Mouse (Mus musculus) midbrain, postnatal 0 days (tissue): Measurements from ENCODE around the gene Fstl1. TPM values are rescaled to one million over a fixed set of nuclear protein-coding genes. Genes with fewer than 3 reads are reported as not detected.
A peak's percentile ranks its signal among the peaks of the same experiment; 100 is the strongest.

Experiments used
- ATAC-seq: fragments of 200-750 bp; cut with Nextera tagmentation; 2 replicates; pipeline ENCODE4 v1.8.0; 2017; ENCODE audit warnings: moderate number of reproducible peaks, mild to moderate bottlenecking, moderate TSS enrichment, moderate library complexity; ENCODE audit not compliant: low FRiP score
- DNase-seq: peaks from one replicate; pipeline ENCODE4 v3.0.0-alpha.2; 2015; ENCODE audit warnings: low spot score
- H3K27ac ChIP-seq: fragments of 300-500 bp; sonication (generic); 2 replicates; pipeline ENCODE4 v1.5.1; 2014; ENCODE audit warnings: low read depth, mild to moderate bottlenecking, low read length, mixed read lengths
- H3K27me3 ChIP-seq: fragments of 300-500 bp; sonication (generic); 2 replicates; pipeline ENCODE4 v1.6.1; 2014; ENCODE audit warnings: low read length, control low read depth, mixed read lengths; ENCODE audit not compliant: insufficient read depth
- H3K36me3 ChIP-seq: fragments of 300-500 bp; sonication (generic); 2 replicates; pipeline ENCODE4 v1.6.1; 2014; ENCODE audit warnings: low read length, control low read depth, mixed read lengths; ENCODE audit not compliant: insufficient read depth
- H3K4me1 ChIP-seq: fragments of 300-500 bp; sonication (generic); 2 replicates; pipeline ENCODE4 v1.6.1; 2014; ENCODE audit warnings: mild to moderate bottlenecking, control low read depth, antibody characterized with exemption, low read length, mixed read lengths; ENCODE audit not compliant: insufficient read depth
- H3K4me2 ChIP-seq: fragments of 300-500 bp; sonication (generic); 2 replicates; pipeline ENCODE4 v1.6.1; 2014; ENCODE audit warnings: low read depth, mild to moderate bottlenecking, low read length, mixed read lengths; ENCODE audit not compliant: poor library complexity, severe bottlenecking
- H3K4me3 ChIP-seq: fragments of 300-500 bp; sonication (generic); 2 replicates; pipeline ENCODE4 v1.5.1; 2014; ENCODE audit warnings: low read depth, mild to moderate bottlenecking, low read length, moderate library complexity
- H3K9ac ChIP-seq: fragments of 300-500 bp; sonication (generic); replicated peaks from 2 replicates; pipeline ENCODE4 v1.6.1; 2014; ENCODE audit warnings: mild to moderate bottlenecking, low read length, moderate library complexity, mixed read lengths; ENCODE audit not compliant: poor library complexity, severe bottlenecking
- H3K9me3 ChIP-seq: fragments of 300-500 bp; sonication (generic); 2 replicates; pipeline ENCODE4 v1.6.1; 2016; ENCODE audit warnings: low read length, control low read depth
- CTCF ChIP-seq: IDR thresholded peaks from 2 replicates; pipeline ENCODE4 v1.5.1; 2016; ENCODE audit warnings: antibody characterized with exemption, mild to moderate bottlenecking
- WGBS: fragments of 180-500 bp; shearing (Covaris S2); extraction: QIAGEN DNeasy Blood & Tissue Kit; methylation state at CpG from one replicate; pipeline ENCODE4 v1.1.7; 2014; 5-methylcytosine and 5-hydroxymethylcytosine counted together
- polyA plus RNA-seq: library from polyadenylated mRNA; unstranded; fragments of >200 nt; fragmentation: Nextera tagmentation; extraction: Ambion mirVana; gene quantifications from 2 replicates; pipeline ENCODE4 v1.2.1, GENCODE M21; 2015
- total RNA-seq: library from RNA; depleted of rRNA; stranded (reverse); fragments of >200 nt; gene quantifications from 2 replicates; pipeline ENCODE4 v1.2.3, GENCODE M21; 2014

The Fstl1 gene
- total and polyA plus RNA-seq, 2 experiments from 2014 or later, result 51.6 to 58.8 TPM

DNA sequence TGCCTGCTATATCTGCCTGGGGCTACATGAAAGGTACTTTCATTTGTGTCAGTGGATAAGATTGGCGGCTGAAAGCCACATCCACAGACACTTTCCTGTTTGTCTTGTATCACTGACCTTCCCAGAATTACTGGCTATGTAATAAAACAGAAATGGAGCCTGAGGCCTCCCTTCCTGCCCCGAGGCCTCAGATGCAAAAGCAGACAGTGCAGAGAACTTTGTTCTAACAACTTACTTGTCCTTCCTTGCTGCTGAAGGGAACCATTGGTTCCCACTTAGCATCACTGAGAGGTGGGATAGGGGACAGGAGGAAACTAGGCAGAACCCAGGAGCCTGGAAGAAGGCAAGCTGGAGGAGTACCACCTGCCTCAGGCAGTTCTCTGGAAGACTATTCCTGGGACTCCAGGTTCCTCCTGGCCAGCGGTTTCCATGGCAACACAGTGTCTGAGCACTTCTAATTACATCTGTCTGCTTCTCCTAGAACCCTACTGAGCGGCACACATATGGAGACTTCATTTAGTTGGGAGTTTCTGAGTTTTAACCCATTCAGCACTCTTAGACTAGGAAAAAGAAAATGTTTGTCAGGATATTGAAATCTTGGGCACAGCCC, 26.1 kb downstream of the Fstl1 start:
- H3K9ac ChIP-seq, result no peak overlapping the region
- TF ChIP-seq CTCF, result no peak
- WGBS, result 52% methylated on average over 4 of the region's 4 CpGs
- H3K9me3 ChIP-seq, result no peaks in the 10 kb centered on the region
- no peaks in the 10 kb centered on the region for H3K27me3 ChIP-seq
- H3K4me2 ChIP-seq, result no peak overlapping the region
- ATAC-seq, result no peak
- no peak overlapping the region for H3K27ac ChIP-seq
- H3K4me3 ChIP-seq, result no peak overlapping the region
- H3K4me1 ChIP-seq, result 0 out of 2 replicates have a peak, but pooled peaks cover 4% of the 10 kb centered on the region
- DNase-seq, result peak; percentile 82
- H3K36me3 ChIP-seq, result no peaks in the 10 kb centered on the region

DNA sequence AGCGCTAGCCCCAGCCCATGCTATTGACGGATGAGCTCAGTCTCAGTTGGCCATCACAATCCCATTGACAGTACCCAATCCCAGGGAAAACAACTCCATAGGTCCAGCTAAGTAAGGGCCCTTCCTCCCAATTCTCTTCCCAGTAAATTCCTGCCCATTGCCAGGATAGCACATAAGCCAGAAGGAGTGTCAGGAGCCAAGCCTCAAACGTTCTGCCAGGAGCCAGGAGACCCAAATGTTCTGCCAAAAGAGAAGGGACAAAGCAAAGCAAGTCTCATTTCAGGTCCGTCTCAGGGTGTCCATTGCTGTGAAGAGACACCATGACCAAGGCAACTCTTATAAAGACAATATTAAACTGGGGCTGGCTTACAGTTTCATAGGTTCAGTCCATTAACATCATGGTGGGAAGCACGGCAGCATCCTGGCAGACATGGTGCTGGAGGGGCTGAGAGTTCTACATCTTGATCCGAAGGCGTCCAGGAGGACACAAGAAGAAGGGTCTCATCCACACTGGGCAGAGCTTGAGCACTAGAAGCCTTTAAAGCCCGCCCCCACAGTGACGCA, 26.8 kb downstream of the Fstl1 start:
- no peak for TF ChIP-seq CTCF
- Histone ChIP-seq H3K4me1 (0 out of 2 replicates have a peak, but pooled peaks cover 4% of the 10 kb centered on the region), H3K27me3 (no peaks in the 10 kb centered on the region), H3K9ac (no peak overlapping the region), H3K4me3 (no peak overlapping the region), H3K36me3 (no peaks in the 10 kb centered on the region), H3K27ac (no peak overlapping the region), H3K9me3 (no peaks in the 10 kb centered on the region), H3K4me2 (no peak overlapping the region)
- WGBS, result 95% methylated on average over 9 of the region's 9 CpGs
- ATAC-seq (no peak), DNase-seq (no peak)

DNA sequence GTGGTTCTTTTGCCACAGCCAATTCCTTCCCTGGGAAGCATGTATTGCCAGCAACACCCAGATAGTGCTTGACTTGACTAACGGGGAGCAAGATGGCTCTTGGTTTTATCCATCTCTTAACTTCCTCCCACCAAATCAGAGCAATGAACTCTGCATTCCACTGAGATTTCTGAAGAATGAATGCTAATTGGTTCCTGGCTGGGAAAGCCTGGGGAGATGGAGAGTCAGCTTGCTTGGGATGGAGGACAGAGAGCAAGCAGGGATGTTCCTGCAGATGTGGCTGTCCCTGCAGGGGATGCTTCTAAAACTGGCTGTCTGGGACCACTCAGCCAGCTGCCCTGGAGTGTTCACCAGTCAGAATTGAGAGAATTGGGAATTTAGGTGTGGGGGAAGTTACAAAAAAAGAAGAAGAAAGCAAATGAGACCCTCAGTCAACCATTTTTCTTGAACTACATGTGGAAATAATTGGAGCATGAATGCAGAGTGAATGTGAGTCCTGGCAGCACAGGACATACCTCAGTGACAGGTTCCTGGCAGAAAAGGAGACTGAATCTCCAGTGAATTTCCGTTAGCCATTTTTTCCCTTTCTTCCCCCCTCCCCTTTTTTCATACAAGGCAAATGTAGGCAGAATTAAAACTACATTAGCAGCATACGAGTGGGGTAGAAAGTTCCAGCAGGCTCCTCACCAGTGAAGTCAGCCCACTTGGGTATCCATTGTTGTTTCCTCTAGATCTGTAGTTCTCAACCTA, 29.2 kb downstream of the Fstl1 start:
- H3K27ac ChIP-seq, result no peak overlapping the region
- H3K4me2 ChIP-seq, result no peak overlapping the region
- H3K36me3 ChIP-seq, result no peaks in the 10 kb centered on the region
- H3K9me3 ChIP-seq, result no peaks in the 10 kb centered on the region
- 77% methylated on average over 3 of the region's 3 CpGs for WGBS
- H3K4me3 ChIP-seq, result no peak overlapping the region
- TF ChIP-seq CTCF, result no peak
- no peak for ATAC-seq
- no peak for DNase-seq
- H3K4me1 ChIP-seq, result 0 out of 2 replicates have a peak, but pooled peaks cover 4% of the 10 kb centered on the region
- H3K9ac ChIP-seq, result no peak overlapping the region
- H3K27me3 ChIP-seq, result no peaks in the 10 kb centered on the region

DNA sequence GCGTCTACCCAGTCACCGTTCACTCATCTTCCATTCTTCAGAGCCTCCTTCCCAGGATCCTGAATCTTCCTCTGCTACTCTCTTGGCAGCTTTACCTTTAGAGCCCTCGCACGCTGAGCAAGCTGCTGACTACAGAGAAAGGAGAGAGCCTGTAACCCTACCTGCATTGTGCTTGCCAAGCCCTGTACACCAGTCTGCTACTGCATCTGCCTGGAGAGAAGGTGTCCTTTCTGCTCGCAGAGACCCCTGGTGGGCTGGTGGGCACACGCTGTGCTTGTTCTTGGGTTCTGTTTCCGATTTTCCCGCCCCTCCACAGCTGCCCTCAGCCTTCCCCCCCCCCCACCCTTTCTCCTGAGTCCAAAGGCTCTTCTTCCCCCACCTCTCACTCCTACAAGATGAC, 30.6 kb downstream of the Fstl1 start:
- H3K27me3 ChIP-seq, result no peaks in the 10 kb centered on the region
- no peaks in the 10 kb centered on the region for H3K9me3 ChIP-seq
- peak; percentile 44 for TF ChIP-seq CTCF
- H3K4me3 ChIP-seq, result no peak overlapping the region
- WGBS, result 76% methylated on average over 8 of the region's 8 CpGs
- no peak for DNase-seq
- no peak overlapping the region for H3K9ac ChIP-seq
- no peaks in the 10 kb centered on the region for H3K36me3 ChIP-seq
- H3K4me2 ChIP-seq, result no peak overlapping the region
- ATAC-seq, result no peak; the same call in 1 of the 2 replicates
- H3K27ac ChIP-seq, result no peak overlapping the region
- H3K4me1 ChIP-seq, result peaks cover 6% of the 10 kb centered on the region; the same call in 1 of the 2 replicates

DNA sequence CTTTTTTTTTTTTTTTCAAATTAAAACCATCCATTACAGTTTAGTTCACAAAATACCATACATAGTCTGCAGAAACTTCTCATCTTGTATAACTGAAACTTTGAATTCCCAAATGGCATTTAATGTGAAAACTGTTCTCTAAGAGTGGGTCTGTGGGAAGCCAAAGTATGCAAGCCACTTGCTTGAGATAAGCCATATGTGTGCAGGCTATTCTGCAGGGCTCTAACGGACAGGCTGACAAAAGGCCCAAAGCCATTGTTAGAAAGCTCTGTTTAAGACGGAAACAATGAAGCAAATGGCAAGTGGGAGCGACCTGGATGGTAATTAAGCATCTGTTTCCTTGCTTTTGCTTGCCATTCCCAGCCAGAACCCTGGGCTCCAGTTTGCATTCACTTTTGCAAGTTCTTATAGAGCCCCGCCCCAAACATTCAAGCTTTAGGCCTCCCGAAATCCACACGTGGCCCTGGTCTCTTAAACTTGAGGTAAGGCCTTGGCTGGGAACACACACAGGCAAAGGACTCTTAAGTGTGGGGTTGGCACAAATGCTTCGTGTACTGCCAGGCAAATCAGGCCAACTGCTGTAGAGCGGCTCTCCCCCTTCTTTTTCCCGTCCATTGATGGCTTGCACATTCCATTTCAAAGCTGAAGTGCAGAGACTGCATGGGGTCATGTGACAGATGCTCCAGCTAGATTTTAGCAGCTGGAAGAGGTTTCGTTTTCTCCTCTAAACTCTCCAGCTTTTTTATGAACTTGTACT, 32.4 kb downstream of the Fstl1 start:
- no peaks in the 10 kb centered on the region for H3K27me3 ChIP-seq
- 34% methylated on average over 10 of the region's 10 CpGs for WGBS
- no peaks in the 10 kb centered on the region for H3K36me3 ChIP-seq
- DNase-seq (peak; percentile 44), ATAC-seq (no peak)
- H3K9me3 ChIP-seq, result no peaks in the 10 kb centered on the region
- H3K27ac ChIP-seq, result no peak overlapping the region
- H3K4me2 ChIP-seq, result no peak overlapping the region
- H3K9ac ChIP-seq, result no peak overlapping the region
- H3K4me1 ChIP-seq, result peaks cover 2% of the 10 kb centered on the region; the same call in 1 of the 2 replicates
- no peak overlapping the region for H3K4me3 ChIP-seq
- TF ChIP-seq CTCF, result no peak
